Mouse (Mus musculus) CH12.LX (cell line): ENCODE data around the gene Cdca7. TPM values are rescaled to one million over a fixed set of nuclear protein-coding genes. Genes with fewer than 3 reads are reported as not detected.

Experiments
- DNase-seq: peaks from one replicate; pipeline ENCODE4 v3.0.0-alpha.2; 2013; ENCODE audit errors: extremely low read depth
- H3K27ac ChIP-seq: 2 replicates; pipeline ENCODE4 v1.5.1; 2012; ENCODE audit warnings: low read depth, mild to moderate bottlenecking, control low read depth, moderate library complexity; ENCODE audit not compliant: insufficient read depth
- H3K27me3 ChIP-seq: replicated peaks from 2 replicates; pipeline ENCODE3; 2012; ENCODE audit warnings: inconsistent platforms
- H3K36me3 ChIP-seq, 2 experiments: replicated peaks in 1 of 2; 2 replicates each; pipeline versions ENCODE3 to v1.6.1; 2012; ENCODE audit warnings: inconsistent platforms in 1 of 2, low read length in 1 of 2, mild to moderate bottlenecking in 1 of 2, mixed read lengths in 1 of 2, moderate library complexity in 1 of 2; ENCODE audit not compliant: control insufficient read depth in 1 of 2, insufficient read depth in 1 of 2
- H3K4me1 ChIP-seq, 2 experiments: 2 replicates each; pipeline ENCODE4 v1.6.1; 2012; ENCODE audit warnings: inconsistent platforms in 1 of 2, moderate library complexity in 1 of 2; ENCODE audit not compliant: insufficient read depth in 2 of 2, control insufficient read depth in 1 of 2
- H3K4me2 ChIP-seq: 2 replicates; pipeline ENCODE4 v1.6.1; 2012; ENCODE audit warnings: low read depth, mild to moderate bottlenecking, control low read depth; ENCODE audit not compliant: poor library complexity, insufficient read depth, severe bottlenecking
- H3K4me3 ChIP-seq, 3 experiments: fragments of 150-350 bp in 1 of 3; sonication (generic) in 1 of 3; replicated peaks in 1 of 3; 2 replicates each; pipeline versions ENCODE3 to v1.5.1; 2011 to 2012; ENCODE audit warnings: low read depth in 2 of 3, low read length in 2 of 3, mild to moderate bottlenecking in 2 of 3, moderate library complexity in 2 of 3, control low read depth in 1 of 3, improper control_type of control experiment in 1 of 3, inconsistent platforms in 1 of 3, mixed read lengths in 1 of 3; ENCODE audit not compliant: poor library complexity in 1 of 3
- H3K79me2 ChIP-seq: replicated peaks from 2 replicates; pipeline ENCODE4 v1.6.1; 2012; ENCODE audit warnings: mild to moderate bottlenecking, moderate library complexity; ENCODE audit not compliant: control insufficient read depth, poor library complexity, insufficient read depth, severe bottlenecking; ENCODE audit errors: extremely low read depth
- H3K9ac ChIP-seq: 2 replicates; pipeline ENCODE4 v1.6.1; 2012; ENCODE audit warnings: low read depth, mild to moderate bottlenecking, control low read depth, moderate library complexity; ENCODE audit not compliant: insufficient read depth
- H3K9me3 ChIP-seq: replicated peaks from 2 replicates; pipeline ENCODE3; 2012; ENCODE audit warnings: low read length, inconsistent platforms, mixed read lengths
- BHLHE40 ChIP-seq: IDR thresholded peaks from 2 replicates; pipeline ENCODE4 v1.6.1; 2011; ENCODE audit warnings: mild to moderate bottlenecking, low read depth, low read length, improper control_type of control experiment
- CHD2 ChIP-seq: IDR thresholded peaks from 2 replicates; pipeline ENCODE4 v1.6.1; 2011; ENCODE audit warnings: low read length, improper control_type of control experiment
- ELF1 ChIP-seq: IDR thresholded peaks from 2 replicates; pipeline ENCODE4 v1.6.1; 2014; ENCODE audit warnings: low read depth, mild to moderate bottlenecking, inconsistent platforms, low read length, improper control_type of control experiment
- EP300 ChIP-seq: IDR thresholded peaks from 2 replicates; pipeline ENCODE4 v1.6.1; 2011; ENCODE audit warnings: low read length, improper control_type of control experiment
- ETS1 ChIP-seq: conservative IDR thresholded peaks from 2 replicates; pipeline ENCODE4 v1.6.1; 2012; ENCODE audit warnings: low read depth, mild to moderate bottlenecking, inconsistent platforms, low read length, improper control_type of control experiment, moderate library complexity
- HCFC1 ChIP-seq: IDR thresholded peaks from 2 replicates; pipeline ENCODE4 v1.6.1; 2012; ENCODE audit warnings: low read depth, mild to moderate bottlenecking, inconsistent platforms, low read length, improper control_type of control experiment
- IRF4 ChIP-seq: IDR thresholded peaks from 2 replicates; pipeline ENCODE4 v1.6.1; 2014; ENCODE audit warnings: low read depth, mild to moderate bottlenecking, inconsistent platforms, low read length, improper control_type of control experiment
- KAT2A ChIP-seq: IDR thresholded peaks from 2 replicates; pipeline ENCODE4 v1.6.1; 2012; ENCODE audit warnings: low read length, improper control_type of control experiment, inconsistent platforms; ENCODE audit not compliant: insufficient replicate concordance
- MAX ChIP-seq: IDR thresholded peaks from 2 replicates; pipeline ENCODE4 v1.6.1; 2011; ENCODE audit warnings: low read length, improper control_type of control experiment
- MAZ ChIP-seq: IDR thresholded peaks from 2 replicates; pipeline ENCODE4 v1.6.1; 2012; ENCODE audit warnings: low read depth, mild to moderate bottlenecking, inconsistent platforms, low read length, improper control_type of control experiment, moderate library complexity
- MEF2A ChIP-seq: IDR thresholded peaks from 2 replicates; pipeline ENCODE4 v1.6.1; 2014; ENCODE audit warnings: low read depth, mild to moderate bottlenecking, inconsistent platforms, low read length, improper control_type of control experiment, borderline replicate concordance
- MYC ChIP-seq: IDR thresholded peaks from 2 replicates; pipeline ENCODE4 v1.6.1; 2011; ENCODE audit warnings: low read depth, mild to moderate bottlenecking, improper control_type of control experiment, low read length
- PAX5 ChIP-seq: IDR thresholded peaks from 2 replicates; pipeline ENCODE4 v1.6.1; 2012; ENCODE audit warnings: low read length, inconsistent platforms, mixed read lengths
- RAD21 ChIP-seq: IDR thresholded peaks from 2 replicates; pipeline ENCODE4 v1.6.1; 2011; ENCODE audit warnings: low read depth, mild to moderate bottlenecking, low read length, improper control_type of control experiment, moderate library complexity
- TBP ChIP-seq: conservative IDR thresholded peaks from 2 replicates; pipeline ENCODE4 v1.6.1; 2011; ENCODE audit warnings: low read depth, low read length, improper control_type of control experiment
- TCF12 ChIP-seq: IDR thresholded peaks from 2 replicates; pipeline ENCODE4 v1.6.1; 2014; ENCODE audit warnings: low read depth, mild to moderate bottlenecking, inconsistent platforms, low read length, improper control_type of control experiment
- UBTF ChIP-seq: IDR thresholded peaks from 2 replicates; pipeline ENCODE4 v1.6.1; 2012; ENCODE audit warnings: low read depth, mild to moderate bottlenecking, inconsistent platforms, low read length, improper control_type of control experiment, moderate library complexity
- USF1 ChIP-seq: IDR thresholded peaks from 2 replicates; pipeline ENCODE4 v1.6.1; 2014; ENCODE audit warnings: low read depth, mild to moderate bottlenecking, inconsistent platforms, low read length, improper control_type of control experiment
- ZKSCAN1 ChIP-seq: IDR thresholded peaks from 2 replicates; pipeline ENCODE4 v1.6.1; 2012; ENCODE audit warnings: low read depth, inconsistent platforms, low read length, improper control_type of control experiment, borderline replicate concordance
- ZMIZ1 ChIP-seq: IDR thresholded peaks from 2 replicates; pipeline ENCODE4 v1.6.1; 2012; ENCODE audit warnings: low read depth, mild to moderate bottlenecking, inconsistent platforms, low read length, improper control_type of control experiment
- dilution Hi-C: fragments of 300-500 bp; cut with MboI; formaldehyde crosslinking; loops from 2 replicates; pipeline ENCODE4 v1.14.3; 2020; ENCODE audit warnings: low sequenced_read_pairs; ENCODE audit not compliant: extremely low pct_unique_long_range_greater_than_20kb, extremely low pct_ligation_motif_present
- in situ Hi-C: fragments of 300-500 bp; cut with MboI; formaldehyde crosslinking; loops from 3 replicates; pipeline ENCODE4 v1.14.3; 2019; ENCODE audit warnings: low sequenced_read_pairs, low pct_ligation_motif_present, low pct_unique_long_range_greater_than_20kb, mixed read lengths
- polyA plus RNA-seq: library from polyadenylated mRNA; unstranded; fragments of >175 nt; gene quantifications from 2 replicates; pipeline ENCODE4 v1.2.1, GENCODE M21; 2012; ENCODE audit warnings: low read depth; ENCODE audit not compliant: insufficient read length
- total RNA-seq, 2 experiments: library from RNA; depleted of rRNA; stranded (reverse); fragments of 300-350 nt in 1 of 2; fragments of >200 nt in 1 of 2; gene quantifications; 2 replicates each; pipeline ENCODE4 v1.2.3; 2012 to 2014

Cdca7 gene
- total and polyA plus RNA-seq, 3 experiments: 83.5 to 202 (median 114) TPM

GRCm38 (mm10) chr2:72507855-72508635, 32.1 kb downstream of the Cdca7 start:
- H3K9me3 ChIP-seq: no peaks in the 10 kb centered on the region
- dilution Hi-C loops (no loop called here), in situ Hi-C loops (no loop called here)
- H3K27ac ChIP-seq: no peak overlapping the region
- H3K27me3 ChIP-seq: no peaks in the 10 kb centered on the region
- H3K4me1 ChIP-seq: no peaks in the 10 kb centered on the region
- no peak overlapping the region for H3K4me3 ChIP-seq
- H3K36me3 ChIP-seq: no peaks in the 10 kb centered on the region
- no peak for TF ChIP-seq UBTF
- no peak for TF ChIP-seq TBP
- TF ChIP-seq KAT2A: no peak
- no peak for TF ChIP-seq IRF4
- TF ChIP-seq ZMIZ1: no peak
- TF ChIP-seq MEF2A: no peak
- TF ChIP-seq USF1: no peak
- TF ChIP-seq TCF12: no peak
- TF ChIP-seq RAD21: no peak
- TF ChIP-seq PAX5: no peak
- TF ChIP-seq EP300: no peak
- TF ChIP-seq ZKSCAN1: no peak
- no peak for TF ChIP-seq MAX
- no peak for TF ChIP-seq MAZ
- no peak for TF ChIP-seq CHD2
- no peak for TF ChIP-seq ELF1
- H3K79me2 ChIP-seq: no peaks in the 10 kb centered on the region
- H3K9ac ChIP-seq: no peak overlapping the region
- no peak overlapping the region for H3K4me2 ChIP-seq
- DNase-seq: no peak

- H3K27me3 ChIP-seq: no peaks in the 10 kb centered on the region
- H3K4me3 ChIP-seq: no peak overlapping the region
- dilution Hi-C loops: no loop called here
- H3K9me3 ChIP-seq: no peaks in the 10 kb centered on the region
- no peak overlapping the region for H3K4me2 ChIP-seq
- H3K4me1 ChIP-seq: no peaks in the 10 kb centered on the region
- H3K36me3 ChIP-seq: no peaks in the 10 kb centered on the region
- no peaks in the 10 kb centered on the region for H3K79me2 ChIP-seq
- no peak overlapping the region for H3K9ac ChIP-seq
- H3K27ac ChIP-seq: no peak overlapping the region
- TF ChIP-seq BHLHE40 (no peak), MAX (no peak), HCFC1 (no peak), MYC (no peak), ETS1 (no peak), MAZ (no peak)
- DNase-seq: no peak
- in situ Hi-C loops: no loop called here
Measured at GRCm38 (mm10) chr2:72508891-72509290, 32.9 kb downstream of the Cdca7 start.
